Mouse (Mus musculus): ENCODE data around the gene Srms.

- TF ChIP-seq POLR2A (IDR thresholded peaks at IDR 0.05; ENCODE audit: control insufficient read depth in 1 of 2, insufficient read depth in 1 of 2, low read depth in 1 of 2, low read length in 2 of 2, poor library complexity in 1 of 2) (no peak), CTCF (IDR thresholded peaks at IDR 0.05 in 2 of 3, conservative IDR thresholded peaks at IDR 0.05 in 1 of 3; ENCODE audit: control insufficient read depth in 1 of 3, insufficient read depth in 1 of 3, low read depth in 2 of 3, low read length in 3 of 3, poor library complexity in 1 of 3, severe bottlenecking in 1 of 3) (no peak), POLR2AphosphoS2 (IDR thresholded peaks at IDR 0.05; ENCODE audit: low read length) (no peak), MYB (IDR thresholded peaks at IDR 0.05; ENCODE audit: low read depth, low read length) (no peak), NRF1 (IDR thresholded peaks at IDR 0.05; ENCODE audit: insufficient read depth, low read depth, low read length, poor library complexity, severe bottlenecking) (no peak), ELF1 (IDR thresholded peaks at IDR 0.05; ENCODE audit: low read depth, low read length) (no peak), MAX (IDR thresholded peaks at IDR 0.05; ENCODE audit: low read length) (no peak)
Observed at GRCm38 (mm10) chr2:181253248-181253647, 40.3 kb upstream of the Srms start.

Data from MEL (cell line).